Mouse (Mus musculus): ENCODE results near the gene Tmem38b. TPM values are rescaled to one million over a fixed set of nuclear protein-coding genes. Genes with fewer than 3 reads are reported as not detected.

The Tmem38b gene
- total RNA-seq, 2 experiments from 2014 or later = 58.6 to 69.6 TPM

DNA sequence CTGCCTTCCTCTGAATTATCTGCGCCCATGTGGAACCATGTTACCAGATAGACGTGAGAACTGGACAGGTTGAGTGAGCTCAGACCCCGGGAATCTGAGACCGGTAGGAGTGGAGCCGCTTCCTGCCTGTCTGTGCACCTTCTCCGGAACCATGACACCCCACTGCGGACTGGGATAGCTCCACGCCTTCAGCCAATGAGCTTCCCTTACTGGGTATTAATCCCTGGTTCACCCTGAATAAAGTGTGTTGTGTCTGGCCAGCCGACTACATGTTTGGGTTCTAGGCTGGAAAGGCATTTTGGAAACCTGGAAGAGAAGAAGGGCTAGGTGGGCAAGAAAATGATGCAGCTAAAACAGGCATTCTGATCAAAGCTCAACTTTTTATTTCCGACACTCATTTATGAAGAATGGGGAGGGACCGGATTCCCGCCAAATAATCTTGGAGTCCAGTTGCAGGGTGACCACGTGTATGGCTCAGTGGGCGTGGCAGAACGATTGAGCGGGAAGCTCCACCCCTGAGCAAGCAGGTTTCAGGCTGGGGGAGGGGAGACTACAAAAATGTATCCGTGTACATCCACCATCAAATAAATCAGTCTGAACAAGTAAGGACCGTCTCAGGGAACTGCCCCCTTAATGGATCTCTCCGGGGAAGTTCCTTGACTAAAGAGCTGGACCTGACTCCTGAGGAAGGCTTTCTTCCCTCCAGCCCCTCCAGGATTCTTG is 38.4 kb downstream of the Tmem38b start:
- intact Hi-C loops (cut with DNase I) = no loop called here
- no peak for DNase-seq
- no peak for TF ChIP-seq CTCF (IDR thresholded peaks at IDR 0.05)
- peak overlapping the region; percentile 41; the same call in 1 of the 2 replicates for H3K27ac ChIP-seq
- no peak overlapping the region for H3K4me3 ChIP-seq

DNA sequence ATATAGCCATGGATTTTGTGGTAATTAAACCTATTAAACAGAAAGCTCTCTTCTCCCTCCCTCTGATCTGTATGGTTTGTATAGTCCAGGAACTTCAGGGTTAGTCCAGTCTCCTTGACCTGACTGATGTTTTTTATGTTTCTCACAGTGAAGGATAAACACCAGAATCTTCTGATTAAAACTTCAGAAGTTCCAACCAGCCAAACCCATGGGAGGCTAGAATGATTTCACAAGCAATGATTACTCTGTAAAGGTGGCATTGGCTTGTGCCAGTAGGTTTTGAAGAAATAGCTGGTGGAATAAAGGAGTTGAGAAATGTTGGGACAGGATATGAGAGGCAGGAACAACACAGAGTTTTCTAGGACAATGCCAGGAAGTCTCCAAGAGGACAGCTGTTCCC is 40.6 kb downstream of the Tmem38b start:
- Histone ChIP-seq H3K27ac (no peak overlapping the region), H3K4me3 (no peak overlapping the region)
- no peak for DNase-seq
- intact Hi-C loops (cut with DNase I) = no loop called here
- TF ChIP-seq CTCF (IDR thresholded peaks at IDR 0.05) = no peak

DNA sequence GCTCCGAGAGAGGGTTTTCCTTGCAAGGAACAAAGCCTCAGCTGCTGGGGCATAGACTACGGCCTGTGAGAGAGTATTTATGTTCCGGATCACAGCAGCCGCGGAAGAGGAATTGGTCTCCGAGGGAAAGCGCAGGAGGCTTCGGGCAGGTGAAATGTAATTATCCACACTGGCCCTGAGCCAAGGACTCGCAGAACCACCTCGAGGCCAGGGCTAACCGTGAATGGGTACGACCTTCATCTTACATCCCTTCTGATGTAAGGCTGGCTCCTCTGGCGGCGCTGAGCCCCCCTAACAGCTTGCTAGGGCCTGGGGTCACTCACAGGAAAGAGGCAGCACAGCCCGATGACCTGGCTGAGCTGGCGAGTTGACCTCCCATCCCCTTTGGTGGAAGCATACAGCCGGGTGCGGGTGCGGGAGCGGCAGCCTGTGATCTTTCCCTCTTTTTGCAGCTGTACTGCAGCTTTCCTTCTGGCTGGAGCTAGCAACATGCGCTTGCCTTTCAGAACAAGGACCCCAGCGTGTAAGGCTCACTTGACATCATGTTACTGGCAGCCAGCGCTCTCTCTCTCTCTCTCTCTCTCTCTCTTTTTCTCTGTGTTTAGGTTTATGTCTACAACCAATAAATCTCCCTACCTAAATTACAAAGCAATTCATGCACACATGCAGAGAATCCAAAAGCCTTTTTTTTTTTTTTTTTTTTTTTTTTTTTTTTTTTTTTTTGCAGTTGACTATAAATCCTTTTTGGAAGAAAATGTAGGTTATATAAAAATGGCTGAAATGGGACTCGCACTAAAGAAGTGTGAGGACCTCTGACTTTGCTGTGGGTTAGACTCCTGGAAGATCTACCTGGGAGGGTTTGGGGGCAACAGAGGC is 52.9 kb downstream of the Tmem38b start:
- Histone ChIP-seq H3K4me3 (no peak overlapping the region), H3K27ac (no peak overlapping the region)
- intact Hi-C loops (cut with DNase I) = no loop called here
- no peak for TF ChIP-seq CTCF (IDR thresholded peaks at IDR 0.05)
- no peak for DNase-seq

DNA sequence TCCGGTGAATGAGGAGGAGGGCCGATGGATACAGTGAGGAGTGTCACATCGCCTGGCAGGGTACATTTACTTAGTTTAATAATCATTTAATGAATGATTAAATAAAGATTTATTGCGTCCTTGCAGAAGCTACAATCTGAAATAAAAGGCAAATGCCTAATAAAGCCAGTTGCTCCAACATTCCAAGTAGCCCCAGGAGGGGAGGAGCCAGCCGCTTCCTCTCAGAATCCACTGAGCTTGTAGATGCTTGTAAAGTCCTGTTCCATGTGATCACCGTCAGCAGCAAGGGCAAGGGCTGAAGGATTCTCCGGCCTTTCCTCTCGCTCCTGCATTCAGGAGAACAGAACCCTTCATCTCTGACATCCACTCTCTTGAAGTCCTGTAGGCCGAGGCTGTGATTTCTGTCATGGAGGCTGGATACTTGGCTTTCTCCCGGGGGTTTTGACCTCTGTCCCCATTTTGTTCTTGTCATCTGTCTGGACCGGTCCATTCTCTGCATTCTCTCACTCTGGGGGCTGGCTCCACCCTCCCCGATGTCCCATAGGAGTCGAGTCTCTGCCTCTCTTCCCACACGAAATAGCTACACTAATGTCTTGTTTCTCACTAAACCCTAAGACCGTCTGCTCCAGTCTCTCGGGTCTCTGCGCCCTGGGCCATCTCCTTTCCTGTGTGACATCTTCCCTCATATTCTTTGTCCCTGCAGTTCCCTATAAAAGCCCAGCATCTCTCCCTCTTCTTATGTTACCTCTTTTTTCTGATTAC is 57.3 kb downstream of the Tmem38b start:
- no peak overlapping the region for H3K4me3 ChIP-seq
- intact Hi-C loops (cut with DNase I) = no loop called here
- DNase-seq = no peak
- TF ChIP-seq CTCF (IDR thresholded peaks at IDR 0.05) = no peak
- no peak overlapping the region for H3K27ac ChIP-seq

DNA sequence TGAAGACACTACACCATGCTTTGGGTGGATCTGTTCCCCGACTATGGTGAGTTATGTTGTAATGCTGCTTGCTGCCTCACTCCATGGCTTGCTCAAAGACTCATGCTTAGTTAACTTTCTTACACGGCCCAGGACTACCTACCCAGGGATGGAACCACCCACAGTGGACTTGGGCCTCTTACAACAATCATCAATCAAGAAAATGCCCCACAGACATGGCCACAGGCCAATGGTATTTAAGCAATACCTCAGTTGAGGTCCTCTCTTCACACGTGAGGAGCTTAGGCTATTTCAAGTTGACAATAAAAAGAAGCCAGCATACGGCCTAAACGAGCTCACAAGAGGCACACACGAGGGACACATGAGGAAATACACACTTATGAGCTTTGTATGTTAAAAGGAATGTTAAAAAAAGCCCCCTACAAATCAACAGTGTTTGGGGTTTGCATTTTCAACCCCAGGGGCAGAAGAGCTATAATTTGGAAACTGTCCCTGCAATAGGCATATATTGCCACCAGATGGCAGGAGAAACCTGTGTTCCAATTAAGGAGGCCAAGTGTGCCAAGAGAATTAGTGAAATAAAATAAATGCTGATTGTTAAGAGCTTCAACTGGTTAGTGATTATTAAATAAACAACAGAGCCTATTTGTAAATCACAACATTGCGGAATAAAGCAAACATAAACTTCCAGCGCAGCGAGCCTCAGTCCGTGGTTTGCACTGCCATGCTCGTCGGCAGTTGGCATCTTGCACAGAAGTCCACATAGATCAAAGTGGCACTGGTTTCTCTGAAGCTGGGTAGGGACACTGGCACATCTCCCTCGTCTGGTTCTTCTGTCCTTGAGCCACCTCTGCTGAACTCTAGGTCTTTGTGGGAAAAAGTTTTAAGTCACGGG is 58.8 kb downstream of the Tmem38b start:
- Histone ChIP-seq H3K4me3 (no peak overlapping the region), H3K27ac (no peak overlapping the region)
- intact Hi-C loops (cut with DNase I) = loop anchor here (1.0 to 2.0 kb wide), 2 partner anchors 35 to 1356 kb away; no protein-coding TSS in a partner anchor
- DNase-seq = no peak
- peak; percentile 88 for TF ChIP-seq CTCF (IDR thresholded peaks at IDR 0.05)

DNA sequence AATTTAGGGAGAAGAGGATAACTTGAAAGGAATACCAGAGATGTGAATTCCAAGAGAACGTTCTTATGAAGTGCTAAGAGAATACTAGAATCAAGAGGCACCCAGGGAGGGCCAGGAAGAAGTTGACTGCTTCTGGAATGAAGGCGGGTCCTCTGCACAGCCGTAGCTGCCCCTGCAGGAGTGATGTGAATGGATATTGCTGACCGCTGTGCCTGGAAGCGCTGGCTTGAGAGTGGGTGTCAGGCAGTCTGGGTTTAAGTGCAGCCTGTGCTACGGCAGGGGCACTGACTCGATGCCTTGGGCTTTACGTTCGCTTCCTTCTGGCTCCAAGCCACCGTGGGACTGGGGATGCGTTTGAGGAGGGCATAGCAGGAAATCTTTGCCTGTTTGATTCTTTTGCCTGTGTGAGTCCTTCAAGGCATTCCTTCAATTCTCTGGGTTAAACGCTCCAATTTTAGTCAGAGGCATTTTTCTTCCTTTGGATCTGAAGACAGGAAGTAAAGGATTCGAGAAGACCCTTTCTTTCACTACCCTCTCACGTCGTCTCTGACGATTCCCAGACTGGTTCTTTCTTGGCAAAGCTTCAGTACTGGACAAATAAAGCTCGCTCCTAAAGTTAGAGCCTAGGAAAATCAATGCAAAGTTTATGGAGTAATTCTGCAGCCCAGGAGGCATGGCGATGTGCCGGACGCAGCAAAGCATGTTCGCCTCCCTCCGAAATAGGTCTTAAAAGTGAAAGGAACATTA is 60.7 kb downstream of the Tmem38b start:
- Histone ChIP-seq H3K4me3 (peak overlapping the region; percentile 61), H3K27ac (peak overlapping the region; percentile 53)
- intact Hi-C loops (cut with DNase I) = no loop called here
- peak; percentile 24 for DNase-seq
- TF ChIP-seq CTCF (IDR thresholded peaks at IDR 0.05) = no peak

DNA sequence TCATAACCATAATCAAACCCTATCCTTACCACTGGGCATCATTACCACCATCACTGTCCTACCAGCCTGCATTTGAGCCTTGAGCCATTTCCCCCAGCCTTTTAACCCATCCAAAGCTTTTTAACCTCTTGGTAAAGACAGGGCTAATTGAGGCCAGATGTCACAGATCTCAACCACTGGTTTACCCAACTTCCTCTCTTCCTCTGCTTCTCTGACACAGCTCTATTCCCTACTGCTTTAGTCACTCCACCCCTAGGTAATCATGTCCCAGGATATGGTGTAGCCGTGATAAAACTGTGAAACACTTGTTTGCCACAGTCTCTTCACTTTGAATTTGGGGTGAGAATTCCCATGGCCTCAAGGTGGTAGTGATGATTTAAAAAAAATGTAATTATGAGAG is 69.5 kb downstream of the Tmem38b start:
- Histone ChIP-seq H3K4me3 (no peak overlapping the region), H3K27ac (no peak overlapping the region)
- no peak for TF ChIP-seq CTCF (IDR thresholded peaks at IDR 0.05)
- intact Hi-C loops (cut with DNase I) = no loop called here
- DNase-seq = no peak

DNA sequence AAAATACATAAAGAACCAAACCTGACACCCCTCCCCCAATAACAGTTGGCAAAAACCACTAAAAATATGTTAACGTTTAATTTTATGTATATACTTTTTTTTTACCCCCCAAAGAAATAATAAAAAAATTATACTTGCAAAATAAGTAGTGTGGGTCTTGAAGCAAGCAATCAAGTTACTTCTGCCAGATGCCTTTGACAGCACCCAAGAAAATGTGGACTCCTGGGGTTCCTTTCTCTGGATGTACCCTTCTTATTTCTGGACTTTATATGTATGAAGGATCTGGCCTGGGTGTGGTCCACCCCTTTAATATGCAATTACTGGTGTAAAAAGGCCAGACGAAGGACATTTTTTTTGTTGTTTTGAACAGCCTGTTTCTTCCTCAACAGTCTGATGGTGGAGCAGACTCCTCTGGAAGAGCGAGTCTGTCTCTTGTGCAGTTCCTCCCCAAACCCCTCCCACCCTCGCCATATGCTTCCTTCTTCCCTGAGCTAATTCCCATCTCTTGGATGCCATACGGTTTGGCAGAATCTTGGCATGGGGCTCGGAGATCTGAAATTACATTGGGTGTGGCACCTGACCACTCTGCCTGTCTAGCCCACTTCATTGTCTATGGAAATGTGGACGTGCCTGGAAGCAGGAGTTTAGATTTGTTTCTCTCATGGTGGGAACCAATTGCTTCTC is 70.4 kb downstream of the Tmem38b start:
- TF ChIP-seq CTCF (IDR thresholded peaks at IDR 0.05) = no peak
- no peak for DNase-seq
- Histone ChIP-seq H3K27ac (no peak overlapping the region), H3K4me3 (no peak overlapping the region)
- intact Hi-C loops (cut with DNase I) = no loop called here

DNA sequence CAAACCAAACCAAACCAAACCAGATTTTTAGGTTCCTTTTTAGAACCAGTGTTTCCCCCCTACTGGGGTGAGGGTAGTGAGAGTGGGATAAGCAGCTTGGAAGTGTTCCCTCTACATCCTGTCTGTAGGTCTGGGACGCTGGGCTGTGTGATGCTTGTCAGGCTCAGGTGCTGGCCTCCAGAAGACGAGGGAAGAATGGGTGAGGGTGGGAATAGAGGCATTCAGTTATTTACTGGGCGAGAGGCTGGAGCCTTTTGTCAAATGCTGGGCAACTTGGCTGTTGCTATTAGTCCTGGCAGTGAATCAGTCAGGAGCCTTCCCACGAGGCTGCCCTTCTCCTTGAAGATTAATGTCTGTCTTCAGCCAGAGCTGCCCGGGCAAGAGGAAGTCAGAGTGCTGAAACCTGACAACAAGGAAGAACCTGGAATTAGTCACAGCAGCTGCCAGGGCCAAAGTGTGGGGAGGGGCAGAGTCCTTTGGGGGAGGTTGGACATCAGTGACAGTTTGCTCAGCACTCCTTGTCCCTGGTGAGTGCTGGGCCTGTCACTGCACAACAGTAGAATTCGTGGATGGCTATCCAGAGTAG is 74.6 kb downstream of the Tmem38b start:
- DNase-seq = peak; percentile 36
- no peak overlapping the region for H3K27ac ChIP-seq
- no peak for TF ChIP-seq CTCF (IDR thresholded peaks at IDR 0.05)
- no peak overlapping the region for H3K4me3 ChIP-seq
- intact Hi-C loops (cut with DNase I) = no loop called here

DNA sequence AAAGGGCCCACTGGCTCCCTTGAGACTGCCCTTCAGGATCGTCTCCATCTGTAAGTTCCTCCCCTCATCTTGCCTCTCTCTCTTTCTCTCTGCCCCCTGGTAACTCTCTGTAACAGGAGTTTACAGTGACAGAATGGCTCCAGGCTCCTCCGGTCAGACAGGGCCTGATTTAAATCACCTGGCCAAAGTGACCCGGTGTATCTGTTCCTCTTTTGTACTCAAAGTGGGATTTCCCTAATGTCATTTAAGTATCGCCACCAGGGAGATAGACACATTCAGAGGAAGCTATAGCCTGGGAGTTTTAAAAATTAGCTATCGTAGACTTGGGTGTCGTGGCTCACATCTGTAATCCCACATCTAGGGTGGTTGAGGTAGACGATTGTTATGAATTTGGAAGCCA is 78.5 kb downstream of the Tmem38b start:
- Histone ChIP-seq H3K27ac (no peak overlapping the region), H3K4me3 (no peak overlapping the region)
- no peak for DNase-seq
- no peak for TF ChIP-seq CTCF (IDR thresholded peaks at IDR 0.05)
- intact Hi-C loops (cut with DNase I) = no loop called here
